Mouse (Mus musculus) stomach, postnatal 0 days (tissue): ENCODE measurements at regions not wholly inside any gene's neighbourhood (a gene's known extent, or its start where the extent isn't known, plus 50 kb on each side); places are given as distances from the start of the nearest gene placed in this dataset.

Source experiments
- ATAC-seq: fragments of 200-750 bp; cut with Nextera tagmentation; 2 replicates; pipeline ENCODE4 v1.8.0; 2017; ENCODE audit not compliant: low FRiP score, low TSS enrichment
- DNase-seq: peaks from one replicate; pipeline ENCODE4 v3.0.0-alpha.2; 2016; ENCODE audit warnings: low spot score
- H3K27ac ChIP-seq: fragments of 300-500 bp; sonication (generic); replicated peaks from 2 replicates; pipeline ENCODE4 v1.5.1; 2014; ENCODE audit warnings: mild to moderate bottlenecking, control low read depth
- H3K27me3 ChIP-seq: fragments of 300-500 bp; sonication (generic); 2 replicates; pipeline ENCODE4 v1.6.1; 2014; ENCODE audit warnings: low read length; ENCODE audit not compliant: control insufficient read depth, insufficient read depth
- H3K36me3 ChIP-seq: fragments of 300-500 bp; sonication (generic); 2 replicates; pipeline ENCODE4 v1.6.1; 2014; ENCODE audit warnings: low read length, mixed read lengths; ENCODE audit not compliant: control insufficient read depth, insufficient read depth
- H3K4me1 ChIP-seq: fragments of 300-500 bp; sonication (generic); replicated peaks from 2 replicates; pipeline ENCODE4 v1.6.1; 2014; ENCODE audit warnings: antibody characterized with exemption; ENCODE audit not compliant: control insufficient read depth, insufficient read depth
- H3K4me2 ChIP-seq: fragments of 300-500 bp; sonication (generic); replicated peaks from 2 replicates; pipeline ENCODE4 v1.6.1; 2014; ENCODE audit warnings: low read depth, mild to moderate bottlenecking, control low read depth, moderate library complexity
- H3K4me3 ChIP-seq: fragments of 300-500 bp; sonication (generic); 2 replicates; pipeline ENCODE4 v1.5.1; 2014; ENCODE audit warnings: low read depth, low read length, control low read depth
- H3K9ac ChIP-seq: fragments of 300-500 bp; sonication (generic); 2 replicates; pipeline ENCODE4 v1.6.1; 2014; ENCODE audit warnings: mild to moderate bottlenecking, low read length, control low read depth, mixed read lengths
- H3K9me3 ChIP-seq: fragments of 300-500 bp; sonication (generic); 2 replicates; pipeline ENCODE4 v1.6.1; 2016; ENCODE audit warnings: low read length; ENCODE audit not compliant: control insufficient read depth
- CTCF ChIP-seq: IDR thresholded peaks from 2 replicates; pipeline ENCODE4 v1.5.1; 2016; ENCODE audit warnings: antibody characterized with exemption, low read depth, mild to moderate bottlenecking, moderate library complexity
- EP300 ChIP-seq: optimal IDR thresholded peaks from 2 replicates; pipeline ENCODE3; 2016; ENCODE audit warnings: antibody characterized with exemption
- WGBS: fragments of 180-500 bp; shearing (Covaris S2); extraction: QIAGEN DNeasy Blood & Tissue Kit; methylation state at CpG from one replicate; pipeline ENCODE4 v1.1.7; 2014; 5-methylcytosine and 5-hydroxymethylcytosine counted together

GRCm38 (mm10) chr14:47990716-47991115 lies 129.9 kb upstream of the Peli2 start:
- WGBS = 85% methylated on average over 3 of the region's 3 CpGs
- H3K27ac ChIP-seq = no peak overlapping the region
- H3K27me3 ChIP-seq = no peaks in the 10 kb centered on the region
- ATAC-seq = no peak
- no peak for DNase-seq
- no peak overlapping the region for H3K9ac ChIP-seq
- no peak overlapping the region for H3K4me3 ChIP-seq
- no peaks in the 10 kb centered on the region for H3K4me1 ChIP-seq
- no peaks in the 10 kb centered on the region for H3K36me3 ChIP-seq
- H3K9me3 ChIP-seq = no peaks in the 10 kb centered on the region
- H3K4me2 ChIP-seq = no peak overlapping the region
- no peak for TF ChIP-seq CTCF
- no peak for TF ChIP-seq EP300

- Histone ChIP-seq H3K27ac (no peak overlapping the region), H3K9me3 (no peaks in the 10 kb centered on the region), H3K4me1 (no peaks in the 10 kb centered on the region), H3K4me3 (no peak overlapping the region), H3K27me3 (no peaks in the 10 kb centered on the region), H3K9ac (no peak overlapping the region), H3K4me2 (no peak overlapping the region), H3K36me3 (no peaks in the 10 kb centered on the region)
- TF ChIP-seq CTCF (no peak), EP300 (no peak)
- WGBS = 85% methylated on average over 7 of the region's 7 CpGs
- ATAC-seq = no peak
- DNase-seq = no peak
Measured at GRCm38 (mm10) chr14:47991546-47991945, 129.1 kb upstream of the Peli2 start.

GRCm38 (mm10) chr14:47992091-47992490 lies 128.5 kb upstream of the Peli2 start:
- Histone ChIP-seq H3K4me2 (no peak overlapping the region), H3K9ac (no peak overlapping the region), H3K4me1 (no peaks in the 10 kb centered on the region), H3K9me3 (no peaks in the 10 kb centered on the region), H3K4me3 (no peak overlapping the region), H3K36me3 (no peaks in the 10 kb centered on the region), H3K27me3 (no peaks in the 10 kb centered on the region), H3K27ac (no peak overlapping the region)
- ATAC-seq (no peak), DNase-seq (no peak)
- no peak for TF ChIP-seq EP300
- WGBS = 49% methylated on average over 5 of the region's 5 CpGs

GRCm38 (mm10) chr14:47992851-47993250 lies 127.8 kb upstream of the Peli2 start:
- Histone ChIP-seq H3K27me3 (no peaks in the 10 kb centered on the region), H3K9ac (no peak overlapping the region), H3K4me3 (no peak overlapping the region), H3K4me2 (no peak overlapping the region), H3K9me3 (no peaks in the 10 kb centered on the region), H3K4me1 (no peaks in the 10 kb centered on the region), H3K36me3 (no peaks in the 10 kb centered on the region), H3K27ac (no peak overlapping the region)
- DNase-seq (no peak), ATAC-seq (no peak)
- 93% methylated on average over 5 of the region's 5 CpGs for WGBS
- TF ChIP-seq CTCF = no peak
- TF ChIP-seq EP300 = no peak

DNA sequence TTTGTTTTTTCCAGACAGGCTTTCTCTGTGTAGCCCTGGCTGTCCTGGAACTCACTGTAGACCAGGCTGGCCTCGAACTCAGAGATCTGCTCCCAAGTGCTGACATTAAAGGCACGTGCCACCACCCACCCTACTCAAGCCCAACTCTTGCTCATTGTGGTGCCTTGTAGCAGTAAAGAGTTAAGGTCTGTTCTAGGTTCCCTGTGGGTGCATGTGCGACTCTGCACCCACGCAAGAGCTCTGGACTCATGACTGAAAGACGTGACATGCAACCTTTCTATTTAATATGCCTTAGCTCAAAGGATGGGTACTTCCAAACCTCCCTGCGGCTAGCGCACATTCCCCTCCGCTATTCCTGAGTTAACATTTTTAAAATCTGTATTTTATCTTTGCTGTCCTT lies 121.7 kb upstream of the Peli2 start:
- no peak overlapping the region for H3K27ac ChIP-seq
- no peak for ATAC-seq
- H3K4me2 ChIP-seq = no peak overlapping the region
- no peak overlapping the region for H3K9ac ChIP-seq
- no peak overlapping the region for H3K4me3 ChIP-seq
- H3K36me3 ChIP-seq = no peaks in the 10 kb centered on the region
- 92% methylated on average over 8 of the region's 8 CpGs for WGBS
- H3K27me3 ChIP-seq = no peaks in the 10 kb centered on the region
- TF ChIP-seq EP300 (no peak), CTCF (no peak)
- no peaks in the 10 kb centered on the region for H3K9me3 ChIP-seq
- H3K4me1 ChIP-seq = no peaks in the 10 kb centered on the region
- DNase-seq = no peak

DNA sequence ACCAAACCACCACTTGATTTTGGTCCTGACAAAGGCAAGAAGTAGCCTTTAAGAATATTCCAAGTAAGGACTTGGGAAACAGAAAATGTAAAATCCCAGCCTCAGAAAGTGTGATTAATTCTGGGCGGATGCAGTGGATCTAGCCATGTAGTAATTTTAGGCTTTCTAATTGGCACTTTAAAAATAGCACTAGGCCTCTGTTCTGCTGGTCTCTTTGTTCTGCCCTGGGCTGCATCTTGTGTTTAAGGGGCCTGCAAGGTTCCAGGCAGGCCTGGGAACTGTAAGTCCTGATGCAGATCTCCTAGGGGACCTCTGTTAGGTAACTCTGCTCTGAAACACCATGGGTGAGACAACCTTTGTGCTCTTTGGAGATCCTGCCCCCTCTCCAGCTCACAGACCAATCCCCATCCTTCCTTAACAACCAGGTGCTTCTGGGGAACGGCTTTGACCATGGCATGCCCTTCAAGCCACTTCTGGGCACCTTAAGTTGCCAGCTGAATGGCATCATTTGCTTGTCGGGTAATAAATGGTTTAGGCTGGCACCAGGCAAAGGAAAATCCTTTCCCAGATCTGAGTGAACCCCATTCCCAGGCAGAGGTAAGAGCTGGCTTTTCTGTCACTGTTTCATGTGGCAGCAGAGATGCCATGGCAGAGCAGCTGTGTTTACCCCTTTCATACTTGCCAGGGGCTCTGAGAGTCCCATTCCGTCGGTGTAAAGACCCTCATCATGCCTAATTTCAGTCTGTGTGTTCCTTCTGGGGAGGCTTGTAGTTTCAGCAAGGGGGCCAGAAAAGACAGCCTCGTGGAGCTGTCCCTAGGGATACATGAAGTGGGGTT lies 115.3 kb upstream of the Peli2 start:
- 73% methylated on average over 6 of the region's 6 CpGs for WGBS
- ATAC-seq (no peak), DNase-seq (no peak)
- no peak overlapping the region for H3K9ac ChIP-seq
- H3K36me3 ChIP-seq = no peaks in the 10 kb centered on the region
- H3K27me3 ChIP-seq = no peaks in the 10 kb centered on the region
- H3K4me2 ChIP-seq = no peak overlapping the region
- H3K4me1 ChIP-seq = no peaks in the 10 kb centered on the region
- H3K4me3 ChIP-seq = no peak overlapping the region
- H3K27ac ChIP-seq = no peak overlapping the region
- H3K9me3 ChIP-seq = no peaks in the 10 kb centered on the region
- no peak for TF ChIP-seq CTCF
- TF ChIP-seq EP300 = no peak
